29 mouse cellular contexts compared by ENCODE assay signal in genomic region chr1:164397672-164398071, GRCm38 (mm10).
DNase-seq lines count a peak whose midpoint lies in the region; ATAC-seq and TF ChIP-seq lines count a peak whose summit lies in the region.
"Had no signal": no experiment of that assay in that cellular context is flagged by ENCODE, and none has a peak within 500 bp of the region (broad histone marks: within the 10 kb centered on the region; RNA-seq: fewer than 3 reads in every experiment).

No protein-coding gene starts in this region.

- 0 out of 2 replicates have a peak, but pooled peaks have one; percentile 42 for ATAC-seq in intestine, embryonic 16.5 days
- ATAC-seq in intestine, embryonic 15.5 days = no peak
- ATAC-seq in lung, postnatal 0 days = peak; percentile 30
- ATAC-seq: activated CD4-positive, CD25-positive, alpha-beta regulatory T cell, adult 4 months; CD4-positive, CD25-positive, alpha-beta regulatory T cell, adult 4 months; forebrain, embryonic 14.5 days; midbrain, embryonic 16.5 days had no signal

- H3K9me3 ChIP-seq in intestine, embryonic 16.5 days (ENCODE audit: control insufficient read depth, low read length) = no peaks in the 10 kb centered on the region
- no peaks in the 10 kb centered on the region for H3K9me3 ChIP-seq in intestine, embryonic 15.5 days
- 0 out of 2 replicates have a peak, but pooled peaks cover 5% of the 10 kb centered on the region for H3K9me3 ChIP-seq in lung, postnatal 0 days (ENCODE audit: low read length)
- H3K9me3 ChIP-seq: liver, embryonic 15.5 days had no signal

- no peaks in the 10 kb centered on the region for H3K36me3 ChIP-seq in intestine, embryonic 16.5 days (ENCODE audit: control insufficient read depth, insufficient read depth, low read length)
- no peaks in the 10 kb centered on the region for H3K36me3 ChIP-seq in intestine, embryonic 15.5 days
- H3K36me3 ChIP-seq in lung, postnatal 0 days (ENCODE audit: insufficient read depth, low read length) = no peaks in the 10 kb centered on the region
- H3K36me3 ChIP-seq: liver, embryonic 15.5 days had no signal

- H3K4me2 ChIP-seq in intestine, embryonic 16.5 days (ENCODE audit: low read depth, low read length) = no peak overlapping the region
- no peak overlapping the region for H3K4me2 ChIP-seq in intestine, embryonic 15.5 days (replicated peaks)
- no peak overlapping the region for H3K4me2 ChIP-seq in lung, postnatal 0 days (replicated peaks; ENCODE audit: low read depth, low read length)
- H3K4me2 ChIP-seq: heart, embryonic 11.5 days; hindbrain, embryonic 14.5 days; limb, embryonic 12.5 days; liver, embryonic 15.5 days; lung, embryonic 14.5 days; midbrain, embryonic 11.5 days had no signal

- 47% methylated on average over 4 of the region's 4 CpGs for WGBS in intestine, embryonic 16.5 days
- WGBS in intestine, embryonic 15.5 days = 56% methylated on average over 4 of the region's 4 CpGs
- 42% methylated on average over 4 of the region's 4 CpGs for WGBS in lung, postnatal 0 days
- 32% methylated on average over 4 of the region's 4 CpGs for WGBS in olfactory bulb, adult 2 months
- 50% methylated on average over 4 of the region's 4 CpGs for WGBS in cerebellum, adult 2 months

- peak; percentile 31 for DNase-seq in lung, postnatal 0 days (ENCODE audit: low spot score)
- DNase-seq in lung, postnatal 14 days = no peak
- no peak for DNase-seq in adrenal gland, adult 2 months
- DNase-seq in cerebellum, adult 2 months = no peak
- DNase-seq: adrenal gland, postnatal 10 days; cerebellum, adult 18-20 months; cerebellum, postnatal 14 days; gastrocnemius, postnatal 14 days; heart, postnatal 10 days; kidney, postnatal 14 days; layer of hippocampus, adult 9-11 months; lung, embryonic 14.5 days; lung, postnatal 36 days; right cerebral cortex, adult 18-20 months; spleen, adult 18-20 months; thymus, adult 18-20 months; thymus, postnatal 25 days had no signal

- no peak overlapping the region for H3K9ac ChIP-seq in intestine, embryonic 16.5 days (ENCODE audit: low read depth, low read length)
- H3K9ac ChIP-seq in intestine, embryonic 15.5 days = no peak overlapping the region
- no peak overlapping the region for H3K9ac ChIP-seq in lung, postnatal 0 days (replicated peaks; ENCODE audit: low read depth)
- H3K9ac ChIP-seq: hindbrain, embryonic 14.5 days; limb, embryonic 12.5 days; liver, embryonic 15.5 days; lung, embryonic 14.5 days had no signal

- no peak overlapping the region for H3K4me3 ChIP-seq in intestine, embryonic 16.5 days (ENCODE audit: low read length)
- H3K4me3 ChIP-seq in intestine, embryonic 15.5 days (replicated peaks) = no peak overlapping the region
- H3K4me3 ChIP-seq in lung, postnatal 0 days (ENCODE audit: low read depth, low read length) = no peak overlapping the region
- H3K4me3 ChIP-seq in olfactory bulb, adult 2 months (ENCODE audit: insufficient read depth, low read depth, low read length) = no peak overlapping the region
- H3K4me3 ChIP-seq in cerebellum, adult 2 months (replicated peaks; ENCODE audit: insufficient read depth, low read depth, low read length) = no peak overlapping the region
- H3K4me3 ChIP-seq: limb, embryonic 12.5 days; liver, embryonic 15.5 days had no signal

- no peaks in the 10 kb centered on the region; the same call in 1 of the 2 replicates for H3K4me1 ChIP-seq in intestine, embryonic 16.5 days (ENCODE audit: control insufficient read depth, insufficient read depth, low read length)
- H3K4me1 ChIP-seq in intestine, embryonic 15.5 days (replicated peaks) = no peaks in the 10 kb centered on the region
- H3K4me1 ChIP-seq in lung, postnatal 0 days (ENCODE audit: insufficient read depth, low read depth, low read length) = no peaks in the 10 kb centered on the region
- H3K4me1 ChIP-seq in olfactory bulb, adult 2 months (ENCODE audit: control insufficient read depth, insufficient read depth, low read length) = peaks cover 9% of the 10 kb centered on the region
- no peaks in the 10 kb centered on the region for H3K4me1 ChIP-seq in cerebellum, adult 2 months (ENCODE audit: control insufficient read depth, insufficient read depth, low read length)
- H3K4me1 ChIP-seq: limb, embryonic 12.5 days; liver, embryonic 15.5 days had no signal

- no peak for TF ChIP-seq POLR2A in olfactory bulb, adult 2 months (IDR thresholded peaks at IDR 0.05; ENCODE audit: insufficient read depth, low read depth, low read length)
- no peak for TF ChIP-seq POLR2A in cerebellum, adult 2 months (IDR thresholded peaks at IDR 0.05; ENCODE audit: borderline replicate concordance, insufficient read depth, low read length)

- no peaks in the 10 kb centered on the region for H3K27me3 ChIP-seq in intestine, embryonic 16.5 days (replicated peaks; ENCODE audit: control insufficient read depth, insufficient read depth, low read length)
- H3K27me3 ChIP-seq in intestine, embryonic 15.5 days (replicated peaks) = no peaks in the 10 kb centered on the region
- H3K27me3 ChIP-seq in lung, postnatal 0 days (replicated peaks; ENCODE audit: insufficient read depth, low read length) = no peaks in the 10 kb centered on the region
- no peaks in the 10 kb centered on the region for H3K27me3 ChIP-seq in cerebellum, adult 2 months (ENCODE audit: control insufficient read depth, insufficient read depth, low read length)
- H3K27me3 ChIP-seq: limb, embryonic 12.5 days; liver, embryonic 15.5 days had no signal

- no peak for TF ChIP-seq EP300 in lung, postnatal 0 days (IDR thresholded peaks at IDR 0.05)

- no peak for TF ChIP-seq CTCF in lung, postnatal 0 days (IDR thresholded peaks at IDR 0.05)
- TF ChIP-seq CTCF in olfactory bulb, adult 2 months (IDR thresholded peaks at IDR 0.05; ENCODE audit: insufficient read depth, low read depth, low read length) = no peak
- no peak for TF ChIP-seq CTCF in cerebellum, adult 2 months (IDR thresholded peaks at IDR 0.05; ENCODE audit: borderline replicate concordance, insufficient read depth, low read depth, low read length)

- H3K27ac ChIP-seq in intestine, embryonic 16.5 days (ENCODE audit: low read length) = no peak overlapping the region
- H3K27ac ChIP-seq in intestine, embryonic 15.5 days = no peak overlapping the region
- H3K27ac ChIP-seq in lung, postnatal 0 days (ENCODE audit: low read length) = no peak overlapping the region
- peak overlapping the region; percentile 27; the same call in 1 of the 2 replicates for H3K27ac ChIP-seq in olfactory bulb, adult 2 months (ENCODE audit: insufficient read depth, low read depth, low read length)
- no peak overlapping the region for H3K27ac ChIP-seq in cerebellum, adult 2 months (ENCODE audit: insufficient read depth, low read length)
- H3K27ac ChIP-seq: limb, embryonic 12.5 days; liver, embryonic 15.5 days had no signal
